In the genomic region with DNA sequence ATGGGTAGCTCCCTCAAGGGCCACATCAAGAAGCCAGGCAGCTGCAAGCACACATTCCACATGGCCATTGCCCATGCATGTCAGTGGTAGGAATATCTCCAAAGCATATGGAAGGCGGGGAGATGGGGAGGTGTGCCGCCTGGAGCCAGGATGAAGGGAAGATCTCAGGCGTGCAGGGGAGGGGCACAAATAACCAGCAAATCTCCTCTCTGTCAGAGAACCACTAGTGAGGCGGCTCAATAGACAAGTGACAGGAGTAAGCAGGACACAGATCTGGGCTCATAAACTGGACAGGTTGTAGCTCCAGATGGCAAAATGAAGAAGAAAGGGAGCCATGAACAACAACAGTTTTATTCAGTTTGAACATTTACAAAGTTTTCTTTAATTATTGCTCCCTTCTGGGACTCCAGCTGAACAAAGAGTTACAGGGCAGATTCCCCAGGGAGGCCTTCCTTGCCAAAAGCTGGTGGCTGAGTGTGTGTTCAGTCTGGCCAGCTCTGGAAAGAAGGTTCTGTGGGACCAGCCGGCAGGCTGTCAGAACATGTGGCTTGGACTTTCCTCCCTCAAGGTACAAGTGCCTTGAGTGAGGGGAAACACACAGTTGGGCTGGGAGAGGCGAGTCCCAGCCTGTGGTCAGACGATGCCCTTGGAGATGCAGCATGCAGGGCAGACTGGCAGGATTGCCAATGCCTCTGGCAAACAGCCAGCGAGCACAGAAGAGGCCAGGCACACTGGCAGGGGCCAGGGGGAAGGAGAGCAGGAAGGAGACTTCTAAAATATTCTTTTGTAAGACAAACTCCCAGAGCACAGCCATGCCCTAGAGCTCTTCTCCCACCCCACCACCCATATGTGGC, we compare ENCODE assay signal across 10 mouse cellular contexts.
DNase-seq lines count a peak whose midpoint lies in the region; ATAC-seq and TF ChIP-seq lines count a peak whose summit lies in the region.
"Had no signal": no experiment of that assay in that cellular context is flagged by ENCODE, and none has a peak within 500 bp of the region (broad histone marks: within the 10 kb centered on the region; RNA-seq: fewer than 3 reads in every experiment).

No protein-coding gene starts in this region.

- no peak overlapping the region for H3K4me2 ChIP-seq in midbrain, embryonic 14.5 days (ENCODE audit: low read length)
- no peak overlapping the region for H3K4me2 ChIP-seq in midbrain, embryonic 11.5 days
- H3K4me2 ChIP-seq in stomach, postnatal 0 days (replicated peaks; ENCODE audit: low read depth): no peak overlapping the region
- no peak overlapping the region for H3K4me2 ChIP-seq in intestine, postnatal 0 days (replicated peaks; ENCODE audit: low read depth)
- H3K4me2 ChIP-seq: stomach, embryonic 15.5 days had no signal

- H3K27ac ChIP-seq in midbrain, embryonic 14.5 days (replicated peaks; ENCODE audit: low read depth, low read length): no peak overlapping the region
- H3K27ac ChIP-seq in midbrain, embryonic 11.5 days (ENCODE audit: low read depth, low read length): no peak overlapping the region
- peak overlapping the region; percentile 52 for H3K27ac ChIP-seq in layer of hippocampus, adult 2 months
- no peak overlapping the region for H3K27ac ChIP-seq in stomach, postnatal 0 days (replicated peaks)
- no peak overlapping the region for H3K27ac ChIP-seq in intestine, postnatal 0 days (ENCODE audit: low read depth, low read length)
- H3K27ac ChIP-seq: macrophage; stomach, embryonic 15.5 days had no signal

- no peak overlapping the region for H3K4me3 ChIP-seq in midbrain, embryonic 14.5 days (replicated peaks; ENCODE audit: low read depth, low read length)
- H3K4me3 ChIP-seq in midbrain, embryonic 11.5 days (ENCODE audit: low read depth, low read length): no peak overlapping the region
- H3K4me3 ChIP-seq in layer of hippocampus, adult 2 months: no peak overlapping the region
- H3K4me3 ChIP-seq in stomach, postnatal 0 days (ENCODE audit: low read depth, low read length): no peak overlapping the region
- no peak overlapping the region for H3K4me3 ChIP-seq in intestine, postnatal 0 days (ENCODE audit: low read depth, low read length)
- H3K4me3 ChIP-seq: stomach, embryonic 15.5 days had no signal

- TF ChIP-seq EP300 in stomach, postnatal 0 days (optimal IDR thresholded peaks at IDR 0.05): no peak

- peak; percentile 74 for DNase-seq in midbrain, embryonic 14.5 days
- DNase-seq in midbrain, embryonic 11.5 days (ENCODE audit: low spot score, missing footprints): no peak
- DNase-seq in cerebellum, adult 18-20 months: peak; percentile 90
- peak; percentile 40 to 44 for DNase-seq in layer of hippocampus, adult 2 months (ENCODE audit: low spot score in 2 of 2)
- DNase-seq in stomach, postnatal 0 days (ENCODE audit: low spot score): peak; percentile 16
- DNase-seq in thymus, postnatal 0 days (ENCODE audit: low spot score): no peak

- WGBS in midbrain, embryonic 14.5 days: 68% methylated on average over 8 of the region's 8 CpGs
- 84% methylated on average over 8 of the region's 8 CpGs for WGBS in midbrain, embryonic 11.5 days
- 64% methylated on average over 8 of the region's 8 CpGs for WGBS in stomach, postnatal 0 days
- 71% methylated on average over 8 of the region's 8 CpGs for WGBS in intestine, postnatal 0 days

- H3K4me1 ChIP-seq in midbrain, embryonic 14.5 days (ENCODE audit: control insufficient read depth, insufficient read depth, low read length): 0 out of 2 replicates have a peak, but pooled peaks cover 6% of the 10 kb centered on the region
- H3K4me1 ChIP-seq in midbrain, embryonic 11.5 days (ENCODE audit: control insufficient read depth, insufficient read depth, low read length): no peaks in the 10 kb centered on the region
- H3K4me1 ChIP-seq in stomach, postnatal 0 days (replicated peaks; ENCODE audit: control insufficient read depth, insufficient read depth): no peaks in the 10 kb centered on the region
- H3K4me1 ChIP-seq in intestine, postnatal 0 days (replicated peaks; ENCODE audit: control insufficient read depth, insufficient read depth, low read length): no peaks in the 10 kb centered on the region
- H3K4me1 ChIP-seq: stomach, embryonic 15.5 days had no signal

- H3K9ac ChIP-seq in midbrain, embryonic 14.5 days (replicated peaks; ENCODE audit: low read length): no peak overlapping the region
- no peak overlapping the region for H3K9ac ChIP-seq in midbrain, embryonic 11.5 days (ENCODE audit: low read length)
- no peak overlapping the region for H3K9ac ChIP-seq in stomach, postnatal 0 days (ENCODE audit: low read length)
- no peak overlapping the region for H3K9ac ChIP-seq in intestine, postnatal 0 days (ENCODE audit: low read depth, low read length)
- H3K9ac ChIP-seq: stomach, embryonic 15.5 days had no signal

- no peaks in the 10 kb centered on the region for H3K36me3 ChIP-seq in midbrain, embryonic 14.5 days (ENCODE audit: control insufficient read depth, insufficient read depth, low read length)
- no peaks in the 10 kb centered on the region for H3K36me3 ChIP-seq in midbrain, embryonic 11.5 days (ENCODE audit: control insufficient read depth, insufficient read depth, low read length)
- no peaks in the 10 kb centered on the region for H3K36me3 ChIP-seq in stomach, postnatal 0 days (ENCODE audit: control insufficient read depth, insufficient read depth, low read length)
- H3K36me3 ChIP-seq in intestine, postnatal 0 days (ENCODE audit: control insufficient read depth, insufficient read depth): no peaks in the 10 kb centered on the region
- H3K36me3 ChIP-seq: stomach, embryonic 15.5 days had no signal

- 0 out of 2 replicates have a peak, but pooled peaks have one; percentile 37 for ATAC-seq in midbrain, embryonic 14.5 days (ENCODE audit: low FRiP score, low TSS enrichment)
- no peak for ATAC-seq in midbrain, embryonic 11.5 days (ENCODE audit: low FRiP score)
- ATAC-seq in granulocyte monocyte progenitor cell, adult 5-6 weeks (replicated peaks; ENCODE audit: poor library complexity, severe bottlenecking): peak; percentile 55
- no peak for ATAC-seq in stomach, postnatal 0 days (ENCODE audit: low FRiP score, low TSS enrichment)
- no peak for ATAC-seq in intestine, postnatal 0 days

- no peak for TF ChIP-seq CTCF in layer of hippocampus, adult 2 months (conservative IDR thresholded peaks at IDR 0.05)
- TF ChIP-seq CTCF in stomach, postnatal 0 days (IDR thresholded peaks at IDR 0.05; ENCODE audit: low read depth): no peak
- no peak for TF ChIP-seq CTCF in intestine, postnatal 0 days (IDR thresholded peaks at IDR 0.05; ENCODE audit: low read depth)

- H3K27me3 ChIP-seq in midbrain, embryonic 14.5 days (ENCODE audit: control insufficient read depth, insufficient read depth, low read length): no peaks in the 10 kb centered on the region
- H3K27me3 ChIP-seq in midbrain, embryonic 11.5 days (ENCODE audit: control insufficient read depth, insufficient read depth, low read length): no peaks in the 10 kb centered on the region
- no peaks in the 10 kb centered on the region for H3K27me3 ChIP-seq in stomach, postnatal 0 days (ENCODE audit: control insufficient read depth, insufficient read depth, low read length)
- no peaks in the 10 kb centered on the region for H3K27me3 ChIP-seq in intestine, postnatal 0 days (replicated peaks; ENCODE audit: control insufficient read depth, insufficient read depth, low read length)
- H3K27me3 ChIP-seq: stomach, embryonic 15.5 days had no signal

- no peaks in the 10 kb centered on the region for H3K9me3 ChIP-seq in midbrain, embryonic 14.5 days (ENCODE audit: control insufficient read depth, low read length)
- no peaks in the 10 kb centered on the region for H3K9me3 ChIP-seq in midbrain, embryonic 11.5 days (ENCODE audit: control insufficient read depth, low read length)
- H3K9me3 ChIP-seq in stomach, postnatal 0 days (ENCODE audit: control insufficient read depth, low read length): no peaks in the 10 kb centered on the region; the same call in 1 of the 2 replicates
- H3K9me3 ChIP-seq in intestine, postnatal 0 days (ENCODE audit: control insufficient read depth): no peaks in the 10 kb centered on the region
- H3K9me3 ChIP-seq: stomach, embryonic 15.5 days had no signal

Comparison
In these comparisons a context has a peak if more than half of its experiments do, and no peak if none do; other contexts are left out.
1. ATAC-seq: peak in midbrain, embryonic 14.5 days (single experiment) and granulocyte monocyte progenitor cell, adult 5-6 weeks (single experiment); none in midbrain, embryonic 11.5 days (single experiment), stomach, postnatal 0 days (single experiment) and intestine, postnatal 0 days (single experiment).
2. DNase-seq: peak in midbrain, embryonic 14.5 days (single experiment), cerebellum, adult 18-20 months (2 of 2), layer of hippocampus, adult 2 months (2 of 2) and stomach, postnatal 0 days (single experiment); none in midbrain, embryonic 11.5 days (single experiment) and thymus, postnatal 0 days (single experiment).